Mouse (Mus musculus): ENCODE results near the gene Klhl24.

Gene Klhl24

GRCm38 (mm10) chr16:20097069-20097710 is at the start of gene Klhl24:
Klhl24 (plus strand) TSS chr16:20097542.
- peak; percentile 97 for DNase-seq (ENCODE audit: low read depth)

GRCm38 (mm10) chr16:20052655-20053054 is 44.7 kb upstream of the Klhl24 start:
- peak; percentile 59 for DNase-seq (ENCODE audit: low read depth)

GRCm38 (mm10) chr16:20072770-20073169 is 24.6 kb upstream of the Klhl24 start:
- DNase-seq (ENCODE audit: low read depth): no peak

- DNase-seq (ENCODE audit: low read depth): no peak
These were observed 20.7 kb upstream of the Klhl24 start for GRCm38 (mm10) chr16:20076675-20077074.

GRCm38 (mm10) chr16:20080271-20080670 is 17.1 kb upstream of the Klhl24 start:
- no peak for DNase-seq (ENCODE audit: low read depth)

GRCm38 (mm10) chr16:20084623-20085022 is 12.7 kb upstream of the Klhl24 start:
- no peak for DNase-seq (ENCODE audit: low read depth)

GRCm38 (mm10) chr16:20085250-20085905 is 12.0 kb upstream of the Klhl24 start:
- DNase-seq (ENCODE audit: low read depth): peak; percentile 24

- no peak for DNase-seq (ENCODE audit: low read depth)
These were observed 10.4 kb upstream of the Klhl24 start for GRCm38 (mm10) chr16:20086976-20087375.

GRCm38 (mm10) chr16:20089636-20090035 is 7.7 kb upstream of the Klhl24 start:
- peak; percentile 54 for DNase-seq (ENCODE audit: low read depth)

- no peak for DNase-seq (ENCODE audit: low read depth)
These were observed 6.3 kb upstream of the Klhl24 start for GRCm38 (mm10) chr16:20090921-20091575.

- peak; percentile 59 for DNase-seq (ENCODE audit: low read depth)
These were observed 1.4 kb upstream of the Klhl24 start for GRCm38 (mm10) chr16:20095966-20096365.

- DNase-seq (ENCODE audit: low read depth): peak; percentile 95
These were observed 501 bp downstream of the Klhl24 start for GRCm38 (mm10) chr16:20097711-20098374.

GRCm38 (mm10) chr16:20098375-20098727 is 1.0 kb downstream of the Klhl24 start:
- DNase-seq (ENCODE audit: low read depth): no peak

- peak; percentile 63 for DNase-seq (ENCODE audit: low read depth)
These were observed 1.7 kb downstream of the Klhl24 start for GRCm38 (mm10) chr16:20098866-20099629.

- no peak for DNase-seq (ENCODE audit: low read depth)
These were observed 9.7 kb downstream of the Klhl24 start for GRCm38 (mm10) chr16:20106996-20107395.

- DNase-seq (ENCODE audit: low read depth): peak; percentile 25
These were observed 11.6 kb downstream of the Klhl24 start for GRCm38 (mm10) chr16:20108961-20109360.

- DNase-seq (ENCODE audit: low read depth): no peak
These were observed 15.3 kb downstream of the Klhl24 start for GRCm38 (mm10) chr16:20112649-20113048.

- DNase-seq (ENCODE audit: low read depth): no peak
These were observed 18.7 kb downstream of the Klhl24 start for GRCm38 (mm10) chr16:20116069-20116468.

- peak; percentile 79 for DNase-seq (ENCODE audit: low read depth)
These were observed 29.1 kb downstream of the Klhl24 start for GRCm38 (mm10) chr16:20126319-20126883.

- no peak for DNase-seq (ENCODE audit: low read depth)
These were observed 33.1 kb downstream of the Klhl24 start for GRCm38 (mm10) chr16:20130397-20130796.

- peak; percentile 77 for DNase-seq (ENCODE audit: low read depth)
These were observed 43.6 kb downstream of the Klhl24 start, which contains the start of gene Yeats2 for GRCm38 (mm10) chr16:20140772-20141531. Yeats2 (plus strand) TSS chr16:20141063.

Measured in 416B (cell line).